Mouse (Mus musculus): ENCODE results near the gene Fxyd6. TPM values are rescaled to one million over a fixed set of nuclear protein-coding genes. Genes with fewer than 3 reads are reported as not detected.

The Fxyd6 gene
- total RNA-seq, 1 experiment: 98.9 TPM

DNA sequence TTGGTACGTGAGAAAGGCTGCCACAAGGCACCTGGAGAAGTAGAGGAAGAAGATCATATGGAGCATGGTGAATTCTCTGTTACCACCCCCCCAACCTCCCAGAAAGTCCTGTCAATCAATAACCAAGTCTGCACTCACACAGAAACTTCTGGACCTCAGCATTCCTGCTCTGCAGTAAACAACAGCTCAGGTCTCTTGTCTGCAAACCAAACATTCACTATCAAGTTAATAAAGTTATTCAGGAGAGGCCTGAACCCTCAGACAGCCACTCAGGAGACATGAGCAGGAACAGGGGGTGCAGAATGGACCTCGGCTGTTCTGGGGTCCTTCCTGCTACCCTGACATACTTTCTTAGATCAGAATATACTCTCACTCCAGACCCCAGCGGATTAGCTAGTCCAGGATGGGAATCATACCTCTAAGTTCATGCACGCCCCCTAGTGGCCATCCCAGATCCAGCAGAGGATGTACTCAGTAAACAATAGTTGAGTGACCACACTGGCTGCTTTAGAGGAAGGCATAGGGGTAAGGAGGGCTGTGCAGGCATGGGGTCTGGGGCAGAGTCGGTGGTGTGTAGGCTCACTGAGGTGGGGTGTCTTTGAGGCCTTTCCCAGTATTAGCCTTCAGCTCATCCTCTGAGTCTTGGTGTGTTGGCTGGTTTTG lies 43.6 kb downstream of the Fxyd6 start:
- no peak for TF ChIP-seq ZC3H11A (IDR thresholded peaks at IDR 0.05; ENCODE audit: borderline replicate concordance, low read depth, low read length)
- TF ChIP-seq MAFK (IDR thresholded peaks at IDR 0.05; ENCODE audit: insufficient read depth, low read depth, low read length): no peak
- no peak for TF ChIP-seq HCFC1 (IDR thresholded peaks at IDR 0.05; ENCODE audit: borderline replicate concordance, insufficient read depth, low read length)
- TF ChIP-seq ZNF384 (IDR thresholded peaks at IDR 0.05; ENCODE audit: low read depth, low read length): no peak
- TF ChIP-seq CHD2 (IDR thresholded peaks at IDR 0.05; ENCODE audit: low read depth, low read length): no peak
- H3K27ac ChIP-seq (ENCODE audit: insufficient read depth, low read depth, low read length, poor library complexity, severe bottlenecking): no peak overlapping the region
- H3K36me3 ChIP-seq (ENCODE audit: control insufficient read depth, insufficient read depth, low read length, poor library complexity, severe bottlenecking): no peaks in the 10 kb centered on the region
- in situ Hi-C loops (cut with MboI; ENCODE audit: low sequenced_read_pairs in 2 of 2, unreplicated experiment in 2 of 2): loop anchor here (5.0 to 10.0 kb wide), 3 partner anchors 109 to 189 kb away; no protein-coding TSS in a partner anchor
- H3K9ac ChIP-seq (ENCODE audit: insufficient read depth, low read depth, low read length, poor library complexity, severe bottlenecking): no peak overlapping the region
- no peaks in the 10 kb centered on the region for H3K4me1 ChIP-seq (ENCODE audit: control insufficient read depth in 2 of 2, insufficient read depth in 2 of 2, low read length in 2 of 2, poor library complexity in 1 of 2)
- peak; percentile 86 for DNase-seq (ENCODE audit: low read depth, low spot score)
- no peaks in the 10 kb centered on the region for H3K9me3 ChIP-seq (ENCODE audit: control insufficient read depth, insufficient read depth, low read depth, low read length)
- no peak overlapping the region for H3K4me3 ChIP-seq (ENCODE audit: insufficient read depth in 1 of 2, low read depth in 1 of 2, low read length in 2 of 2, poor library complexity in 1 of 2, severe bottlenecking in 1 of 2)

DNA sequence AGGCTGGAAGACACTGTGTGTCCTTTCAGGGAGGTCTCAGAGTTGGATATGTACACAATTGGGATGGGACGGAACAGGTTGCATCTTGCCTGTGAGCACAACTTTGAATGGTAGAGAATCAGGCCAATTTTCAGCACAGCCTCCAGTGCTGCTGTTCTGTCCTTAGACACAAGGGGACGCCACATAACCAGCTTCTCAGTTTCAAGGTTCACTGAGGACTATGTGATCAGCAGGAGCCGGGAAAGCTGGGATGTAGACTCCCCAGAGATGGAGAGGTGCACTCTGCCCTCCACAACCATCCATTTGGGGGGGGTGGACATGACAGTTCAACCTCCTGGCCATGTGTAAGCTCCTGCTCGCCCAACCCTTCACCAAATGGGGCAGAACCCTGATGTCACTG lies 45.9 kb downstream of the Fxyd6 start:
- no peak for DNase-seq (ENCODE audit: low read depth, low spot score)
- TF ChIP-seq MAFK (IDR thresholded peaks at IDR 0.05; ENCODE audit: insufficient read depth, low read depth, low read length): no peak
- no peak for TF ChIP-seq ZC3H11A (IDR thresholded peaks at IDR 0.05; ENCODE audit: borderline replicate concordance, low read depth, low read length)
- no peak for TF ChIP-seq CHD2 (IDR thresholded peaks at IDR 0.05; ENCODE audit: low read depth, low read length)
- TF ChIP-seq ZNF384 (IDR thresholded peaks at IDR 0.05; ENCODE audit: low read depth, low read length): no peak
- no peak for TF ChIP-seq HCFC1 (IDR thresholded peaks at IDR 0.05; ENCODE audit: borderline replicate concordance, insufficient read depth, low read length)
- in situ Hi-C loops (cut with MboI; ENCODE audit: low sequenced_read_pairs in 2 of 2, unreplicated experiment in 2 of 2): loop anchor here (10.0 kb wide), 2 partner anchors 111 to 191 kb away; no protein-coding TSS in a partner anchor

DNA sequence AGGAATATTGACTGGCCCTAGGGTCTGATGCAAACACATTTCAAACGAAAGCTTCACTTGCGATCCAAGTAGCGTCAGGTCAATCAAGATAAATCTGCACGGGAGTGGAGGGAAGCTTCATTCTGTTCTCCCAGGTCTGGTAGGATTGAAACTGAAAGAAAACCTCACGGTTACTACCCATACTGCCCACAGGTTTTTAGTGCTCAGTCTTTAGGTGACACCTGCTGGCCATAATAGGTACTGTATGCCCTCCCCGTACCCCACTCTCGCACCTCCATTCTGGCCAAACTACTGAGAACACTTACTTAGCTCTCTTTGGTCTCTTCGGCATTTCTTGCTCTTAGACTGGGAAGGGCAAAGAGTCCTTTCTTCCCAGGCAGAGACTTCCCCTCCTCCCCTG lies 47.3 kb downstream of the Fxyd6 start:
- DNase-seq (ENCODE audit: low read depth, low spot score): no peak

More for the DNA sequence above, 45.9 kb downstream of the Fxyd6 start:
- no peak overlapping the region for H3K9ac ChIP-seq (ENCODE audit: insufficient read depth, low read depth, low read length, poor library complexity, severe bottlenecking)
- no peak overlapping the region for H3K4me3 ChIP-seq (ENCODE audit: insufficient read depth in 1 of 2, low read depth in 1 of 2, low read length in 2 of 2, poor library complexity in 1 of 2, severe bottlenecking in 1 of 2)
- no peaks in the 10 kb centered on the region for H3K9me3 ChIP-seq (ENCODE audit: control insufficient read depth, insufficient read depth, low read depth, low read length)
- no peaks in the 10 kb centered on the region for H3K4me1 ChIP-seq (ENCODE audit: control insufficient read depth in 2 of 2, insufficient read depth in 2 of 2, low read length in 2 of 2, poor library complexity in 1 of 2)
- H3K36me3 ChIP-seq (ENCODE audit: control insufficient read depth, insufficient read depth, low read length, poor library complexity, severe bottlenecking): no peaks in the 10 kb centered on the region
- no peak overlapping the region for H3K27ac ChIP-seq (ENCODE audit: insufficient read depth, low read depth, low read length, poor library complexity, severe bottlenecking)

DNA sequence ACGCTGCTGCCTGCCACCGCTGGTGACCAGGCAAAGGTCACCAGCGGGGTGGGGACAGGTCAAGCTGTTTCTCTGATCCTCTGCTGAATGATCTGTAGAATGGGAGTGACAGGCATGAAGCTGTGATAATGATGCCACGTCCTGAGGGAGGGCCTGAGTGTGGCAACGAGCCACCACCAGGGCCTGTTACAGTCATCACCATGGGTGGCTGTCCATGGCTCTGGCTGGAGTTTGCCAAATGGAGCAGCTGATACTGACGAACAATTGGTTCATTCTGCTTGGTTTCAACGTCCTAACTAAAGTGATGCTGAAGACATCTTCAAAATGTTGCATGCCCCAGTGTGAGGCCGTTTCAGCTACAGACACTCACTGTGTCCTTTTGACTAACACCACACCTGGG lies 48.3 kb downstream of the Fxyd6 start:
- Histone ChIP-seq H3K4me1 (ENCODE audit: control insufficient read depth in 2 of 2, insufficient read depth in 2 of 2, low read length in 2 of 2, poor library complexity in 1 of 2) (no peaks in the 10 kb centered on the region), H3K27ac (ENCODE audit: insufficient read depth, low read depth, low read length, poor library complexity, severe bottlenecking) (no peak overlapping the region), H3K9me3 (ENCODE audit: control insufficient read depth, insufficient read depth, low read depth, low read length) (no peaks in the 10 kb centered on the region), H3K4me3 (ENCODE audit: insufficient read depth in 1 of 2, low read depth in 1 of 2, low read length in 2 of 2, poor library complexity in 1 of 2, severe bottlenecking in 1 of 2) (no peak overlapping the region), H3K36me3 (ENCODE audit: control insufficient read depth, insufficient read depth, low read length, poor library complexity, severe bottlenecking) (no peaks in the 10 kb centered on the region), H3K9ac (ENCODE audit: insufficient read depth, low read depth, low read length, poor library complexity, severe bottlenecking) (no peak overlapping the region)
- no peak for DNase-seq (ENCODE audit: low read depth, low spot score)
- TF ChIP-seq ZC3H11A (IDR thresholded peaks at IDR 0.05; ENCODE audit: borderline replicate concordance, low read depth, low read length): no peak
- no peak for TF ChIP-seq MAFK (IDR thresholded peaks at IDR 0.05; ENCODE audit: insufficient read depth, low read depth, low read length)
- TF ChIP-seq HCFC1 (IDR thresholded peaks at IDR 0.05; ENCODE audit: borderline replicate concordance, insufficient read depth, low read length): no peak
- no peak for TF ChIP-seq ZNF384 (IDR thresholded peaks at IDR 0.05; ENCODE audit: low read depth, low read length)
- no peak for TF ChIP-seq CHD2 (IDR thresholded peaks at IDR 0.05; ENCODE audit: low read depth, low read length)
- in situ Hi-C loops (cut with MboI; ENCODE audit: low sequenced_read_pairs in 2 of 2, unreplicated experiment in 2 of 2): loop anchor here (10.0 kb wide), 2 partner anchors 113 to 193 kb away; no protein-coding TSS in a partner anchor

More for the DNA sequence above, 47.3 kb downstream of the Fxyd6 start:
- Histone ChIP-seq H3K4me3 (ENCODE audit: insufficient read depth in 1 of 2, low read depth in 1 of 2, low read length in 2 of 2, poor library complexity in 1 of 2, severe bottlenecking in 1 of 2) (no peak overlapping the region), H3K27ac (ENCODE audit: insufficient read depth, low read depth, low read length, poor library complexity, severe bottlenecking) (no peak overlapping the region), H3K9ac (ENCODE audit: insufficient read depth, low read depth, low read length, poor library complexity, severe bottlenecking) (no peak overlapping the region), H3K9me3 (ENCODE audit: control insufficient read depth, insufficient read depth, low read depth, low read length) (no peaks in the 10 kb centered on the region), H3K36me3 (ENCODE audit: control insufficient read depth, insufficient read depth, low read length, poor library complexity, severe bottlenecking) (no peaks in the 10 kb centered on the region), H3K4me1 (ENCODE audit: control insufficient read depth in 2 of 2, insufficient read depth in 2 of 2, low read length in 2 of 2, poor library complexity in 1 of 2) (no peaks in the 10 kb centered on the region)
- in situ Hi-C loops (cut with MboI; ENCODE audit: low sequenced_read_pairs in 2 of 2, unreplicated experiment in 2 of 2): loop anchor here (10.0 kb wide), 2 partner anchors 112 to 192 kb away; no protein-coding TSS in a partner anchor
- TF ChIP-seq ZNF384 (IDR thresholded peaks at IDR 0.05; ENCODE audit: low read depth, low read length): no peak
- peak; percentile 70; the same call in 1 of the 2 replicates for TF ChIP-seq ZC3H11A (IDR thresholded peaks at IDR 0.05; ENCODE audit: borderline replicate concordance, low read depth, low read length)

Measured in ES-E14 (cell line).